Mouse (Mus musculus) regulatory T cell (primary cell): ENCODE measurements around the gene Ddx42.
"Not testable (repeated sequence)": the region's sequence is repeated elsewhere in the genome, so short reads cannot be mapped to it uniquely, and the experiment has no call there.

ENCODE experiments used
- in situ Hi-C: fragments of 300-600 bp; cut with MboI, MseI; formaldehyde crosslinking; loops from one replicate; pipeline ENCODE4 v1.15.1; 2025; ENCODE audit warnings: high pct_unique_total_duplicates

Ddx42 gene

DNA sequence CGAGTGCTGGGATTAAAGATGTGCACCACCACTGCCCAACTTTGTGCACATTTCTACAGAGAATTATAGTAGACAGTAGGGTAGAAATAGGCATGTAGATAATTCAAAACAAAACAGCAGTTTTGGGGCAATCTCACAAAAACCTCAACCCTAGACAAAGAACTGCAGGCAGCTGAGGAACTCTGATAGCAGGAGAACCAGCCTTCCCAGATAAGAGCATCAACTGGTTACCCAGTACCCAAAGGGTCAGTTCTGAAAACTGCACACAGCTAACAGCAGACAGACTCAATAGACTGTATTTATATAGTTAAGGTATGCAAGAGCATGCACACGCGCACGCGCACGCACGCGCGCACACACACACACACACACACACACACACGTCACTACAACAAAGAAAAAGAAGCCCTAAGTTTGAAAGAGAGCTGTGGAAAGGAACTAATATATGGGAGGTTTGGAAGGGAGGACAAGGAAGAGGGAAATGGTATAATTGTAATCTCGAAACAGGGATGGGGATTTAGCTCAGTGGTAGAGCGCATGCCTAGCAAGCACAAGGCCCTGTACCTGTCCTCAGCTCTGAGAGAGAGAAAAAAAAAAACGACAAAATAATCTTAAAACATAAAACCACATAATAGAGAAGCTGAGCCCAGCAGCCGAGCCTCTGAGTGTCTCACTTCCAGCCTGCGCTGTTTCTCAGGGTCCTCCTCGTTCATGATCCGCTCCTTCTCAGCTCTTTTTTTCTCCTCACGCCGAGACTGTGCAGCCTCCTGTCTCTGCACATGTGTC is 15.2 kb upstream of the Ddx42 start:
- in situ Hi-C loops, result no loop called here

DNA sequence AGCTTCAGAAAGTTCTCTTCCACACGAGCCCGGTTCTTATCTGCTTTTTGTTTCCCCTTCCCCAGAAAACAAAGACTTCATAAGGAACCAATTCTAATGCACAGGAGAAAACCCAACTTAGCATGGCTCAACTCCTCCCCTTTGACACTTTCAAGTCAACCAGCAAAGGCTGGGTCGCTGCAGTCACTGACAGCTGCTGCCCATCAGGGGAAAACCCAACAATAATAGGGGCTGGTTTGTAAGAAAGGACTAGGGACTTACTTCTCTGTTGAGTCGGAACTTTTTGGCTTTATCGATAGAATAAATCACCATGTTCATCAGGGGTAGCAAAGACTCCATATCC is 14.6 kb upstream of the Ddx42 start, which contains the start of gene Strada:
Gene Strada, minus strand, starts transcription at position 46 of the 343 bp plus-strand sequence.
- in situ Hi-C loops, result no loop called here

GRCm38 (mm10) chr11:106212771-106213170 is 4.0 kb upstream of the Ddx42 start:
- in situ Hi-C loops, result no loop called here

GRCm38 (mm10) chr11:106214856-106215255 is 1.9 kb upstream of the Ddx42 start:
- in situ Hi-C loops, result no loop called here

DNA sequence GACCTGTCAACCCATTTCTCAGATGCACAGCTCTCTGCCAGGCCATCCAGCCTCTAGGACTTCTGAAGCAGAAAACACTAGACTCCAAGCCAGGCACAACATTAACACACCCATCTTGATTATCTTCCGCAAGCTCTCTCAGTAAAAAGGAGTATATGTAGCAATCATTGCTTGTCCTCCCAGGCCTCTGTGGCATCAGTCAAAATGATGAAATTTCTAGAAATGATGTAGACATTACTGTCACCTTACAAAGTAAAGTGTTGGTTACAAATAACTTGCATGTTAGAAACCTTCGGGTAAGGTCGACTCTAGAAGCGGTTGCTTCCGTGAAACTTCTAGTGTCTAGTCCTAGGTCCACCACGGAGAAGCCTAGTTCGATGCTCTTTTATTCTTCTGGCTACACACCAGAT is 1.3 kb upstream of the Ddx42 start:
- in situ Hi-C loops, result no loop called here

- in situ Hi-C loops, result no loop called here
Measured at GRCm38 (mm10) chr11:106215927-106216729, 598 bp upstream of the Ddx42 start, which contains the start of gene Ccdc47. Gene Ccdc47 (minus strand): TSS chr11:106216344.

DNA sequence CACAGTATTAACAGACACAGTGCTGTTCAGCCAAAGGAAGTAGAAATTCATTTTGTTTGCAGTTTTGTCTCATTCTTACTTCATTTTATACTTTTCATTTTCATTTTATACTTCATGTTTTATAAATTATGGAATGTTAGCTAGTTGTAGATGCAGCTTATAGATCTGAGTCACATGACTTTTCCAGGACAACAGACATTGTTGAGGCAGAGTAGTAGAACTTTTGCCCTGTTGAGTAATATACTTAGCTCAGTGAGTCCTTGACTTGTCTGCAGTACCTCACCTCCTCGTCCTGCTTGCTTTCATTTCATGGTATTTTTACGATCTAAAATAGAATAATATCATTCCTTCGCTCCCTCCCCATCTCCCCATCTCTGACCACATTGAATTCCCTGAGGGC is 3.9 kb downstream of the Ddx42 start:
- in situ Hi-C loops, result no loop called here

DNA sequence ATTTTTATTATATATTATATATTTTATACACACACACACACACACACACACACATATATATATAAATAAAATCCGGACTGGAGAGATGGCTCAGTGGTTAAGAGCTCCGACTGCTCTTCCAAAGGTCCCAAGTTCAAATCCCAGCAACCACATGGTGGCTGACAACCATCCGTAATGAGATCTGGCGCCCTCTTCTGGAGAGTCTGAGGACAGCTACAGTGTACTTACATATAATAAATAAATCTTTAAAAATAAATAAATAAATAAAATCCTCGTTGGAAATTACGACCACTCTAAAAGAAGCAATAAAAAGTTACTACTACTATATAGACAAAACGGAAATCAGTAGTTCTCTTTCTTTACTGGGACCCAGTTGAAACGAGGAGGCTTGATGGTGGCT is 17.3 kb downstream of the Ddx42 start:
- in situ Hi-C loops, result not testable (repeated sequence)

- in situ Hi-C loops, result no loop called here
Measured at GRCm38 (mm10) chr11:106246834-106247233, 30.1 kb downstream of the Ddx42 start.

DNA sequence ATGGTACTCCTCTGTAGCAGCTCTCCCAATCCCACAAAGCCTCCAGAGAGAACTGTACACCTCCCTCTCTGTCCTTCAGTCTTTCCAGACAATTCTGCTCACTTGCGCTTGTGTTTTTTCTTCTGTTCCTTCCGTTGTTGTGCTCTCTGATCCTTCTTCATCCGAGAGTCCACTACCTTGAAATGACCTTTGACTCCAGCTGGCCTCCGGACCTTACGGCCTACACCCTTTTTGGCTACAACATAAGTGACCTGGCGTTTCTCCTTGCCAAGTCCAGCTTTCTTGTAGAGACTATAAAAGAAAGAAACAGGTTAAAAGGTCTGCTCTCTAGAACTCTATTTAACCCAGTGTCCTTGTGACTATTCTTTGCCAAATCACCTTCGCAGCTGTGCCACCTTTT is 32.6 kb downstream of the Ddx42 start:
- in situ Hi-C loops, result no loop called here

- in situ Hi-C loops, result no loop called here
Measured at GRCm38 (mm10) chr11:106254767-106255166, 38.0 kb downstream of the Ddx42 start.

DNA sequence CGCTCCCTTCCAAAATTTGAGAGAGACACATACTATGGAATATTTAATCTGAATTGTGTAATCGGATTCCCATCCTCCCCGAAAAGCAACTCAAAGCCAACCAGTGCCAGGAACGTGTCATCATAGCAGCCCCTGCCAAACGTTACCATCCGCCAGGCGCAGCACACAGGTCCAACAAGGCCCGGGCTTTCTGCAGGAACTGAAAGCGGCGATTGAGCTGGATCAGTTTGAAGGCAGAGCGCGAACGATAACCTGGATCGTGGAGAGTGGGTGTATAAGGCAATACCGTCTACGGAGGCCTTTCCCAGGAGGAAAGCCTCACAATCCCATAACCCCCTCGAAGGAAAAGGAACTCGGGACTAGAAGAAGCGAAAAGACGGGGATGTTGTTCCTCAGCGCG is 38.4 kb downstream of the Ddx42 start:
- in situ Hi-C loops, result no loop called here

- in situ Hi-C loops, result no loop called here
Measured at GRCm38 (mm10) chr11:106255685-106256451, 39.1 kb downstream of the Ddx42 start, which contains the start of the genes Ftsj3 and Psmc5. Gene Ftsj3 (minus strand): TSS chr11:106256079. Gene Psmc5 (plus strand): TSS chr11:106256154.

DNA sequence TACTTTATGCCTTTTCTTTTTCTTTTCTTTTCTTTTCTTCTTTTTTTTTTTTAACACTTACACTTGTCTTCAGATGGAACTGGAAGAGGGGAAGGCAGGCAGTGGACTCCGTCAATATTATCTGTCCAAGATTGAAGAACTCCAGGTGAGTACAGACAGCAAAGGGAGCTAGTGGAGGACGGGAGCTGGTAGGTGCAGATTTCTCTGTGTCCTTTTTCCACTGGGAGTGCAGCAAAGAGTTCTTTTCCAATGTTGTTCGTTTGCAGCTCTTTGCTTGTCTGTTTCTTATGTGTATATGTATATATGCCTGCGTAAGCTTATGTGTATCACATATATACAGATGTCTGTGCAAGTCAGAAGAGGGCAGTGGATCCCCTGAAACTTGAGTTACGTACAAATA is 40.0 kb downstream of the Ddx42 start:
- in situ Hi-C loops, result no loop called here

DNA sequence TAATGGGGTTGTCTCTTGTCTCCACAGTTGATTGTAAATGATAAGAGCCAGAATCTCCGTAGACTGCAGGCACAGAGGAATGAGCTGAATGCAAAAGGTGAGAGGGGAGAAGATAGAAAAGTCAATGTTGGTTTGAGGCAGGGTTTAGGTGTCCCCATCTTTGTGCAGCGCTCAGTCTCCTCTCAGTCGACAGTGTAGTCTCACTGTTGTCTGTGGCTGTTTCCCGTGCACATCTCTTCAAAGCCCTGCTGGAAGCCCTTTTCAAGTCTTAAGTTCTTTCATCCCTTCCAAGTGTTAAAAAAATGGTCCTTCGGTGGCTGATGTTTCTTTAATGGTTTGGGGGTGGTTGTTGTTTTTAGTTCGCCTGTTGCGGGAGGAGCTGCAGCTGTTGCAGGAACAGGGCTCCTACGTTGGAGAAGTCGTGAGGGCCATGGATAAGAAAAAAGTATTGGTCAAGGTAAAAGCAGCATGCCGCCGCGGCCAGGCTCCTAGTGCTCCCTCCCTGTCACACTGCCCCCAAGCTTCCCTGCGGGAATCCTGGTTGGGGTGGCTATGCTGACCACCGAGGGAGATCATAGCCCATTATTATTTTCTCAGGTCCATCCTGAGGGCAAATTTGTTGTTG is 44.2 kb downstream of the Ddx42 start:
- in situ Hi-C loops, result no loop called here

DNA sequence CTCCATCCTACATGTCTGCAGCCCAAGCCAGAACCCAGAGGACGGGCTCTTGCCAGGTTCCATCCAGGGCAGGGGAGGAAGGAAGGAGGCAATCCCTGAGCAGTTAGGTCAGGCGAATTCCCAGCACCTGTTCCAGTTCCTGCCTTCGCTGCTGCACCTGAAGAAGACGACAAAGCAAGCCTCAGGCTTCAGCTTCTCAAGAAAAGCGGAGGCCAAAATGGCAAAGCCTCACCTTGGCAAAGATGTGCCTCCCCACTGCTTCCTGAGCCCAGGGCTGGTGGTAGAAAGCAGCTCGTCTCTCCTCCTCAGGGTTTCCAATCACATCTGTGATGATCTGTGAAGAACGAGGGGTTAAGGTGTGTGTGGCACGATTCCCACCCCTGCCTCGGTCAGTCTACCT is 47.2 kb downstream of the Ddx42 start:
- in situ Hi-C loops, result no loop called here

DNA sequence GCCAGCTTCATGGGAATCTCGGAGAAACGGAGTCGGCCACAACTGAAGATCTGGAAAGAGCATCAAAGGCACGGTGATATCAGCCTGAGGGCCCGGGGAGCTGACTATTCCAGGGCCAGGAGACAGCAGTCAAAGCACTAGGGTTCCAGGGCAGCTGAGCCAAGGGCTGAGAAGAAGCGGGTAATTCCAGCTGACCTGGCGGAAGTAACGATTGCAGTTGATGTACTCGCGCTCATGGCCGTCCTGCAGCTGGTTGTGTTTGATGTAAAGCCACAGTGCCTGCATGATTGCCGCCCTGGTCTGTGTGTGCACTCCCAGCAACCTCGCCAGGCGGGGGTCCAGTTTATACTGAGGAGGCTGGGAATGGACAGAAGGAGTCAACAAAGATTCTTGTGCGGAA is 48.3 kb downstream of the Ddx42 start:
- in situ Hi-C loops, result no loop called here

DNA sequence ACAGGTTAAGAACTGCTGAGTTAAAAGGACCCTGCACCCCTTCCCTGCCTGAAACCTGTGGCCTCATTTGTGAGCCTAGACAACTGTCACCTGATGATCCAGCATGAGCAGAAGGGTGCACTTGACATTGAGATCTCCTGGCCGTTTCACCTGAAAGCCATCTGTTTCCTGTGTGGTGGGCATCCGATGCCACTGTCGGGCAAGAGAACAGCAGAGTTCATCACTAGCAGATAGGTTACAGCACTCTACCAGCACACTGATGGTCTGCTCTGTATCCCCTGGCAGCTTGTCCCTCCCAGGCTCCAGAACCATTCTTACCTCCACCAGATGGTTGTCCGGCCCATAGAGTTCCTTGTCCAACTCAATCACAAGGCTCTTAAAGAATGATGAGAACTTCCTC is 48.8 kb downstream of the Ddx42 start:
- in situ Hi-C loops, result no loop called here

GRCm38 (mm10) chr11:106266431-106266830 is 49.7 kb downstream of the Ddx42 start:
- in situ Hi-C loops, result no loop called here

GRCm38 (mm10) chr11:106267311-106267852 is 50.7 kb downstream of the Ddx42 start:
- in situ Hi-C loops, result no loop called here

DNA sequence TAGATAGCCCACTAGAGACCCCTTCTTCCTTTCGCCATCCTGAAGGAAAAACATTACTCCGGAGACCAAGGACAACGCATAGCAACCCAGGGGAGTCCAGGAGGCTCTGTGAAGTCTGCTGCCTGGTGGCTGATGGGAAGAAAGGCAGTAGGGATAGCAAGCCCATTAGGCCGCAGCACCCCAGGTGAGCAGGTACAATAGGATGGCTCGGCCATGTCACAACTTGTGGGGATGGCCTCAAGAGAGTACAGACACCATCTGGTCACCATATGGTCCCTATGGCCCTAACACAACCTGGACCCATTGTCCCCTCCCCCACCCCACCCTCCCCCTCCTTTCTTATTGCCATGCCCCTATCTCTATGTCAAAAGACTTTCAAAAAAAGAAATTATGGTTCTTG is 51.1 kb downstream of the Ddx42 start:
- in situ Hi-C loops, result no loop called here
